Mouse (Mus musculus) B cell, adult 62 days (primary cell): ENCODE data around the gene Cd8a. TPM values are rescaled to one million over a fixed set of nuclear protein-coding genes. Genes with fewer than 3 reads are reported as not detected.

Experiments
- total RNA-seq: library from RNA; stranded (reverse); gene quantifications from 4 replicates; pipeline ENCODE4 v1.2.4, GENCODE M21; 2023

Cd8a gene
- 0.27 to 0.52 TPM (median 0.44 TPM) in 4 replicates for total RNA-seq

DNA sequence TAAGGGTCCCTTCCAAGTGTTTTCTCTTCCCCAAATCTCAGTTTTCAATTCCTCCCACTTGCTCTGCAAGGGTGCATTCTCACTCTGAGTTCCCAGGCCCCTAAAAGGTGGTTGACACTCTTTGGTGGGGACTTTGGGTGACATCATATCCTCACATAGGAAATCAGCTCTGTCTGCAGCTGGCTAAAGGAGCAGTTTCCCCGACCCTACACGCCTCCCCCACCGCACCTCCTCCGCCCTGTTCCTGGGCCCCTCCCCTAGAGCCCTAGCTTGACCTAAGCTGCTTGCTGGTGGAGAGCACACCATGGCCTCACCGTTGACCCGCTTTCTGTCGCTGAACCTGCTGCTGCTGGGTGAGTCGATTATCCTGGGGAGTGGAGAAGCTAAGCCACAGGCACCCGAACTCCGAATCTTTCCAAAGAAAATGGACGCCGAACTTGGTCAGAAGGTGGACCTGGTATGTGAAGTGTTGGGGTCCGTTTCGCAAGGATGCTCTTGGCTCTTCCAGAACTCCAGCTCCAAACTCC, at the start of gene Cd8a:
Cd8a (plus strand) TSS at position 179 of the 527 bp plus-strand sequence.

Other genes starting within 250 kb of the Cd8a start
- gene Thnsl2, start 229.0 kb upstream of the Cd8a start, total RNA-seq, result not detected in 4 replicates
- gene Fabp1, start 173.6 kb upstream of the Cd8a start, total RNA-seq, result not detected in 4 replicates
- 29.7 to 35.5 TPM (median 33.5 TPM) in 4 replicates for gene Krcc1, start 101.8 kb upstream of the Cd8a start, total RNA-seq
- not detected in 4 replicates for gene Smyd1, start 51.2 kb upstream of the Cd8a start, total RNA-seq
- gene Cd8b1, start 50.6 kb upstream of the Cd8a start, total RNA-seq, result 0.66 to 1.3 TPM in 2 of 4 replicates, not detected in the others
- gene Rmnd5a, start 67.2 kb downstream of the Cd8a start, total RNA-seq, result 54.0 to 60.3 TPM (median 55.5 TPM) in 4 replicates
- 29.0 to 30.6 TPM (median 30.0 TPM) in 4 replicates for gene Rnf103, start 120.5 kb downstream of the Cd8a start, total RNA-seq
- 42.3 to 65.8 TPM (median 49.5 TPM) in 4 replicates for gene Chmp3, start 170.4 kb downstream of the Cd8a start, total RNA-seq